Mouse (Mus musculus) right cerebral cortex, adult 18-20 months (tissue): ENCODE results near the gene Epas1.

Experiments
- DNase-seq: peaks from one replicate; pipeline ENCODE4 v3.0.0; 2022; ENCODE audit warnings: mixed read lengths

The Epas1 gene

DNA sequence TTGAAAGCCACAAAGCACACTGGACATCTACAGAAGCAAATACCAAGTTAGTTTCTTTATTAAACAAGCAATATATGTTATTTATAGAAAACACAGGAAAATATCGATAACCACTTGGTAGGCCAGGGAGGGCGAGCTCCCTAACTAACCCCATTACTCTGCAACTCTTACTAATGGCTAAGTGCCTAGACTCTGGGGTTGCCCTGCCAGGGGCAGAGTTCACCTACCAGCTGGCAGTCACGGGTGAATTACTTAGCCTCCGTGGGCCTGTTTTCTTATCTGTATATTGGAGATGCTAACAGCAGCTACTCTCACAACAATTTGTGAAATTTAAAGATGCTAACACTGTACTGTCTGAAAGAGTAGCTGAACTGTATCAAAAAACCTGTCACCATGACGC lies 42.3 kb downstream of the Epas1 start:
- no peak for DNase-seq

DNA sequence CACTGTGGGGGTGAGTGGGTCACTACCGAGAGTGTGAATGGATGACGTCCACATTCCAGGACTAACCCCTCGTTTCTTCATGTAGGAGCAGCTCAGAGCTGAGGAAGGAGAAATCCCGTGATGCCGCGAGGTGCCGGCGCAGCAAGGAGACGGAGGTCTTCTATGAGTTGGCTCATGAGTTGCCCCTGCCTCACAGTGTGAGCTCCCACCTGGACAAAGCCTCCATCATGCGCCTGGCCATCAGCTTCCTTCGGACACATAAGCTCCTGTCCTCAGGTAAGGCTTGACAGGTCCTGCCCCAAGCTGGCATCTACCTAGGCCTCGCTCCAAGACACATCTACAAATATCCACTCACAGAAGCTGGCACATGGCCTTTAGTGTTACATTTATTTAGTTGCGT lies 43.5 kb downstream of the Epas1 start:
- DNase-seq, result no peak

DNA sequence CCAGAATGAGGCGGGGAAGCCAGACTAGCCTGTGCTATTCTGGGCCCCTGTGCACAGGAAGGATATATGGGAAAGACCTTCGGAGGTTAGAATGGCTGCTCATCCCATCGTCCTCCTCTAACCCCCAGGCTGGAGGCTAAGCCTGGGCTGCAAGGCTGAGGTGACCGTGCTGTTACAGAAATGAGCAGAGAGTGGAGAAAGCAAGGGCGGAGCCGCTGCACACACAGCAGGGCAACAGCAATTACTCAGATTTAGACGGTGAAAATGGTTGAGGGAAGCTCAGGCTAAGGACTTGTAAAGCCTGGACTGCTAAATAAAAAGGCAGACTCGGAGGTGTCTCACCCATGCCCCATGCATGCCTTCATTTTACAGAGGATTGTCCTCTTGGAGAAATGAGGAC lies 45.0 kb downstream of the Epas1 start:
- DNase-seq, result no peak

DNA sequence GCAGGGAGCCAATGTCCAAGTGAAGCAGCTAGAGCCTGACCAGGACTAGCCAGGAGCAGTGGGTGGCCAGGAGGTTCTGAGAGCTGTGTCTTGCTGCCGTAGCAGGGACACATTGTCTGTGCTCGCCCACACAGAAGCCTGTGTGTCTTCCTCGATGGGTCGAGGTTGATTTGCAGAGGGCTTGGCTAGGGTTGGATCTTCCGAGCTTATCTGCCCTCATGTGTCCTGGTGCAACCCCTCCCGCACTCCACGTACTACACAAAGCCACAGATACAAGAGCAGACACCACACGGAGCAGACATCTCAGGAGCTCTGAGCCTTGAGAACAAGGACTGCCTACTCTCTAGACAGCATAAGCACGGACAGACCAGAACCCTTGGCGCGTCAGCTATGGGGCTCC lies 45.5 kb downstream of the Epas1 start:
- DNase-seq, result no peak

DNA sequence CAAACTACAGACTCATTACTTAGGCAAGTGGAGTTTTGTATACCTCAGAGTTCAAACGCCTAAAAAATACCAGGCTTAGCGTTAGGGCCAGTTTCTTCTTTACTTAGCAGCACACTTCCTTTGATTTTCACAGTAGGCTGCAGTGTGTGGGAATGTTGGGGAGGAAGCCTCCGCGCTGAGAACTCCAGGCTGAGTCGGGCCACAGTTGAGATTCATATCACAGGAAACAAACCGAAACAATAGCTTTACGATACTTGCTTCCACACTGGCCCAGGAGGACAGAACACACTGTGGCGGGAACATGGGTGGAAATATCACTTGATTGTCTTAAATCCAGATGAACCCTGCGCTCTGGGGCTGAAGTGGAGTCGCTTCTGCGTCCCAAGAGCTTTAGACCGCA lies 47.0 kb downstream of the Epas1 start:
- no peak for DNase-seq

DNA sequence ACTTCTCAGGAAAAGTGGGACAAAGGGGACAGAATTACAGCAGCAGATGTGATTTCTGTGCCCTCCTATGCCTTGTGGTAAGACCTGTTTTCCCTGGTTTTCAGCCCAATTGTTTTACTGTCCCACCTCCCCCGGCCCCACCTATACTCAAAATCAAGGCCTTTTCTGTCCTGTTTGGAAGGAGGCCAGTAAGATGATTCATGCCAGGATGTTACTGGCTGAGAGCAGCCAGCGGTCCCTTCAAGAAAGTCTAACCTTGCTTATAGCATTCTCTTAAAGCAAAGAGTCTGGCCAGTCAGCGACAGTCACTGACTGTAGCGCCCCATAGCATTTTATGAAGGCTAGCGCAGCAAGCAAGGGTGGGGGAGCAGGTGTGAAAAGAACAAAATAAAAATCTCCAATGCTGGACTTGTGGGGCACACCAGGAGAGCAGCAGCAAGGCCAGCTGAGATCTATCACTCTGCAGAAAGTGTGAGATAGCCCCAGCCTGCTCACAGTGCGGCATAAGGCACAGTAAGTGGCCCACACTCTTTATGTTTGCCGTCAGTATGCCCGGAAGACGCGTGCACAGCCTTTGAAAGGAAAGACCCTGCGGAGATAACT lies 47.8 kb downstream of the Epas1 start:
- no peak for DNase-seq

DNA sequence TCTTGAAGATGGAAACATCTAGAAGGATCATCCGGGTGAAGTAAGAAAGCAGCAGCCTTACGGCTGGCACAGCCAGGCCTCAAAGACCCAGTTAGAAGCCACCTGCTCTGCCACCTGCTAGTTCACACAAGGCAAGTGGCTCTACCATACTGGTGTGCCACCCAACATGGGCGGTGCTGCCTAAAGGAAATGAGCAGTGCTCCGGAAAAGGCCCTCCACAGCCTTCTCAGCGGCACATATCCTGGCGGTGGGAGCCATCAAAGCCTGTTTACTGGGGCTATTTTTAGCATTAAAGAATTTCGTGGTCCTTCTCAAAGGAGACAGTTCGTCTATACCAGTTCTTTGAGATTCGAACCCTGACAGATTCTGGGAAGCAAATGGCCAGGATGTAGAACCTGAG lies 48.4 kb downstream of the Epas1 start:
- DNase-seq, result no peak

DNA sequence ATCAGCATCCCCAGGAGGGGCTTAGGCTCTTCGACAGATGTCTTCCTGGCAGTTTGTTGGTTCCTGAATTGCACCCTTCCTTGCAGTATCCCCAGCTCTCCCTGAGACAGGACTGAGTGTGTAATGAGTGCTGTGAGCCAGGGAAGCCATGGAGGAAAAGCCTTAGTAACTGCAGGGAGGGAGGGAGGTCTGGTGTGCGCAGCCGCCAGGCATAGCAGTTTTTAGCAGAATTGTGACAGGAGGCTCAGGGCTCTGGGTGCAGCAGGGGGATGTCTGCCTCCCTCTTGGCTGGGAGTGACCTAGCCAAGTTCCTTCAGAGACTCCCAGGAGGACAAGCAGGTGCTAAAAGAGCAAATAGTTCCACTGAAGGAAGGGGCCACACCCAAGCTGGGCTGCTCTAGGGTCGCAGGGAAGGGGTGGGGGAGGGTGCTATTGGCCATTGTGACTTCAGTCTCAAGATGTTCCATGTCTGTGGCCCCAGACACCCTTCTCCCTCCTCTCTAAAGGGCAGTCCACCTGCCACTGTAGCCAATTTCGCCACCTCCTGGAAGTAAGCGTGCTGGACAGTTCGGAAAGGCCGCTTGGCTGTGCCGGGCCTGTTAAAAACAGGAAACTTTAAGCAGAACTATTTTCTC lies 49.0 kb downstream of the Epas1 start:
- no peak for DNase-seq

DNA sequence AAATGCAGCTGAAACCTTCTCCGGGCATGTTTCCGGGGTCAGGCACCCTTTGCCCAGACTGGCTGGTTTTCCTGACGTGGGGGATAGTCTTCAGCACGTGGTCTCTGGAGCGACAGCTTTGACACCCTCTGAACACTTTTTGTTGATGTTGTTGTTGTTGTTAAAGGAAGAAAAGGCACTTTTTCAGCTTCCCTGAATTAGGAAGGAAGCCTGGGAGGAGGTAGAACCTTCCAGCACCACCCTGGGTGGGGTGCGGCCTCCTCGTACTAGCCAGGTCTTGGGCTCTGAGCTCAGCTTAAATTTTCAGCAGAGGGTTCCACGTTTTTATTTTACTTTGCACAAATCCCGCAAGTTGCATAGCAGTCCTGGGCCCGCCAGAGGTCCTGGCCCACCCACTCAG lies 49.6 kb downstream of the Epas1 start:
- no peak for DNase-seq

DNA sequence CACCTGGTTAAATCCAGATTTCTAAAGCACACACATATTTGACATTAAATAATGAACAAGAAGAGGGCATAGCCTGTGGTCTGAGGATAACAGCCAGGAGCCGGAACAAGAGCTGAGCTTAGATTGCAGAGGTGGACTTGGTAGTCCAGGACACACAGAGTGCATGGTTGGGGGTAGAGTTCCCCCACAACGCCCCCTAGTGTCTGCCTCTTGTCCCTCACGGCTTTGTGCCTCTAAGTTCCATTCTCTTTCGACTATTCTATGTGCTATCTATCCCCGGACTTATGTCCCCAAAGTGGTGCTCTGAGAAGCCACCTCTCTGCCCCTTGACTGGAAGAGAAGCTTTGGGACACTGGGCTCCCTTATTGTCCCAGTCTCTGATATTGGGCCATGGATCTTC lies 50.2 kb downstream of the Epas1 start:
- no peak for DNase-seq

DNA sequence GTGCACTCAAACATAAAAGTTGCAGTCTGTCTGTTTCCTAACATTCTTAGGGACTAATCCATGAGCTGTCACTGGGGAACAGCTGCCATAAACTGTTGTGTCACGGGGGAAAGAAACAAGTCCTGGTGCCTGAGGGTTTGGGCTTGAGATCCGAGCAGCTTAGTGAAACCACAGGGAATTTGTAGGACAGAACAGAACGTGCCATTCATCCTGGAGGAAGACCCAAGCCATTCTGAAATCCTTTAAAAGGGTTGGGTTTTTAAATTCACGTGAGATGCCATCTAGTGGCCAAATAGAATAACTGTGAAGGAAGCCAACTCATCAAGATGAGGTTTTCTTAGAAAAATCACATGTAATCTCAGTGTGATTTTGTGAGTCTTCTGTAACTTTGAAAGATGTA lies 58.5 kb downstream of the Epas1 start:
- DNase-seq, result no peak

DNA sequence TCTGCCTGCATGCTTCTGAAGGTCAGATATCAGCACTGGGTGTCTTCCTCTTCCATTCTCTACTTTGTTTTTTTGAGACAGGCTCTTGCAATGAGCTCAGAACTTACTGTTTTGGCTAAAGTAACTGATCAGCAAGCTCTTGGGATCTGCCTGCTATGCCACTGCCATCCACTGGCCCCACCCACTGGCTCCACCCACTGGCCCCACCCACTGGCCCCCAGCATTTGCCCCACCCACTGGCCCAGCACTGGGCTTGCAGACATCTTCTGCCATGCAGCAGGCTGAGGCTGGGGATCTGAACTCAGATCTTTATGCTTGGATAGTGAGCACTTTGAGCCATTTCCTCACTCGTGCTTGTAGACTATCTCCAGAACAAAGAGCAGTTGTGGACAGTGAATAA lies 60.8 kb downstream of the Epas1 start:
- DNase-seq, result no peak

DNA sequence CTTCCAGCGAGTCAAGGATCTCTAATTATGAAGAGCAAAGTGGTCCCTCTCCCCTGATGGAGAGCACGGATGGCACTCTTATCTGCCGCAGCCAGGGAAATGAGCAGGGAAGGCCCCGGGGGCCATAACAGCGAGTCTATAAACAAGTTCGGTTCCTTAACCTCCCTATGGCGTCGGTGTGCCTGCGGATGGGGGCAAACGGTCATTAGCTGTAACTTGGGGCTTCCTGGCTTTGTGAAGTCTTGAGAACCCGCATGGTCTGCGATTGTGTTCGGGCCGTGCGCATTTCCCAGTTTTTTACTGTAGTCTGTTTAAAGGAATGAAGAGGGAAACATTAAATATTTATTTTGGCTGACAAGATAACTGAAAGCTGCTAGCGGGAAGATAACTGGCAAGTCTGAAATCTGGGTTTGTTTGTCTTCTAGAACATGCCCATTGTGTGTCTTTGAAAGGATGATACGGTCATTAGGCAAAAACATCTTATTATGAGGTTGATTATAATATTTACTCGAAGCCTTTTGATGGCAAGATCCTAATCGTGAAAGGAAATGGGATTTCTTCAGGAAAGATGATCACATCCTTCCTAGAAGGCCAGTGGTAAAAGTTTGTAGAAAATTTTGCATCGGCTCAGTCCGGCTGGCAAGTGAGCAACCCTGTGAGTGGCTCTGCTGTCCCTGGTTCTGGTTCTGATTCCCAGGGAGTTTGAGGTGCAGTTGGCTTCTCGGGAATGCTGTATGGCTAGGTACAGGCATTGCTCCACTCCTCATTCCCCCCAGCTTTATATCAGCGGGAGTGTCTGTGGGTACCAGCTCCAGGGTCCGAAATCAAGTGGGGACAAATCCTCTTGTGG lies 61.7 kb downstream of the Epas1 start:
- no peak for DNase-seq

DNA sequence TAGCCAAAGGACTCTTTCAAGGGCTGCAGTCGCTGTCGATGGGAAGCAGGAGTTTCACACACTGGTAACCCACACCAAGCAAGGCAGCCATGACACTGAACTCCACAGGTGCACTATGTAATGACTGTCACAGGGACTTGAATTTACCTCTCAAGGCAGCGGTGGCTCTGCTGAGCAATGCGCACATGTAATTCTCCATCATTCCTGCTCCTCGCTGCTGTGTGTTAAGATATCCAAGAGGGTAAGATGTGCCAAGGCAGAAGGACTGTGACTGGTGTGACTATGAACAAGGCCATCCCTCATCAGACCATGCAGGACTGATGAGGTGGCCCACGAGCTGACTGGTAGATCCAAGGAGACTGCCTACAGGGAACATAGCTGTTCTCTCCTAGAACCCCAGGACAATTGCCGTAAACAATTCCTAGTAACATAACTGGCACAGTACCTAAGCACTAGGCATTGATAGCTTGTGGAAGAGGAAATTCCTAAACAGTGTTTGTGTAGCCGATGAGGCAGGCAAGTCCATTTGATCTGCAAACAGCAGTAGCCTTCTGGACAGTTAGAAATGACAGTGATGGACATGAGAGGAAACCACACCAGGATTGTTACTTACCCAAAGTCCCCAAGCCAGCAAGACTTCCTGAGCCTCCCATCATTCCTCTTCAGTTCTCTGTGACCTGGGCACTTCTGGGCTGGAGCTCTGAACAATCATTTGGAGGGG lies 68.7 kb downstream of the Epas1 start:
- DNase-seq, result no peak

DNA sequence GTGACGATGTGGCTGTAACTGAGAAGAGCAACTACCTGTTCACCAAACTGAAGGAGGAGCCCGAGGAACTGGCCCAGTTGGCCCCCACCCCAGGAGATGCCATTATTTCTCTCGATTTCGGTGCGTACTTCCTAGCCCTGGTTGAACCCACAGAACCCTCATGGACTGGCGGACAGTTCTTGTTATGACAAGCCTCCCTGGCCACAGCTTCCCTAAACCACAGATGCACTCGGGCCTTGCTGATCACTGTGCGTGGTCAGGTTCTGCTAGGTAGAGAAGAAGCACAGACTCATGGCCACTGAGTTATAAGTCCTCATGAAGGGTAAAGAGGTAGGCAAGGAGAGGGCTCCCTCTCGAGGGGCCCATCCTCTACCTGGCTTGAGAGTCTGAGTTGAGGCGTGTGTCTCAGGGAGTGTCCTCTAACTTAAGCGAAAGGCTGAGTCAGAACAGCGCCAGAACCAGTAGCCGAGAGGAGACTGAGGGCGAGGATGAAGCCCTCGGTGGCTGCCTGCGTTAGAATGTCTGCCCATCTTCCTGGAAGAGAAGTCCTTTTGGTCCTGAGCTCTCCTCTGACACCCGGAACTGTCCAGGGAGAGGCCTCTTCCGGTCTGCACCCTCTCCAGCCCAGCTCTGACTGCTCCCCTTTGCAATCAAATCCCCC lies 71.1 kb downstream of the Epas1 start:
- no peak for DNase-seq

DNA sequence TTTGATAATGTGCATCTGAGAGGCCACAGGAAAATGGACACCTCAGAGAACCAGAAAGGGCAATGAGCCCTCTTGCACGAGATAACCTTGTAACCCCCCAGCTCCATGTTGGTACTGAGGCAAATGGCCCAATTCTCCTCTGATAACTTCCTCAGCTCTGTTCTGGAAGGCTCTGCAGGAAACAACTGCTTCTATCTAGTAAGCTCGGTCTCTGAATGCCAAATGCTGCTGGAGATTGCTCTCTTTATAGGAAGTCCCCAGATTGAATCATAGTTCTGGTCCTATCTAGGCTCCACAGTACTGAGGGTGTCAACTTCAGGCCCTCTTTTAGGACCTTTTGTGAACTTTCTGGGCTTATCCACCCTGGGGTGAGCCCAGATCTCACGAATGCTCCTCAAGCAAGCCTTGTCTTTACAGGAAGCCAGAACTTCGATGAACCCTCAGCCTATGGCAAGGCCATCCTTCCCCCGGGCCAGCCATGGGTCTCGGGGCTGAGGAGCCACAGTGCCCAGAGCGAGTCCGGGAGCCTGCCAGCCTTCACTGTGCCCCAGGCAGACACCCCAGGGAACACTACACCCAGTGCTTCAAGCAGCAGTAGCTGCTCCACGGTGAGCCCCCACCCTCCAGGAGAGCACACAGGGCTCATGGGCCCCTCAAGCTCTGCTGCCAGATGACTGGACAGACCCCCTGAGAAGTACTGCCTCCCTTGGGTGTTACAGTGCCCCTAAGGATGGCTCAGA lies 71.8 kb downstream of the Epas1 start:
- DNase-seq, result no peak

DNA sequence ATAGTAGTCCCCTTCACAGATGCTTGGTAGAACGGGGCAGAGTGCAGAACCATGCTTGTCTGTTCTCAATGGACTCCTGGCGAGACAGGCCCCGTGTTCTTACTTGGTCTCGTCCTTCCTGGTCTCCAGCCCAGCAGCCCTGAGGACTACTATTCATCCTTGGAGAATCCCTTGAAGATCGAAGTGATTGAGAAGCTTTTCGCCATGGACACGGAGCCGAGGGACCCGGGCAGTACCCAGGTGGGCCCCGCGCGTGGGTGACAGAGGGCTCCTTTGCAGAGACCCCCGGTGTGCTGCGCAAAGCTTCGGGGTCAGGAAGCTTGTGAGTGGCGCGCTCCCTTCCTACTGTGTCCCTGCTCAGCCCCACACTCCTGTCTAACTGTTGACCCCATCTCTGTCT lies 72.9 kb downstream of the Epas1 start:
- no peak for DNase-seq

DNA sequence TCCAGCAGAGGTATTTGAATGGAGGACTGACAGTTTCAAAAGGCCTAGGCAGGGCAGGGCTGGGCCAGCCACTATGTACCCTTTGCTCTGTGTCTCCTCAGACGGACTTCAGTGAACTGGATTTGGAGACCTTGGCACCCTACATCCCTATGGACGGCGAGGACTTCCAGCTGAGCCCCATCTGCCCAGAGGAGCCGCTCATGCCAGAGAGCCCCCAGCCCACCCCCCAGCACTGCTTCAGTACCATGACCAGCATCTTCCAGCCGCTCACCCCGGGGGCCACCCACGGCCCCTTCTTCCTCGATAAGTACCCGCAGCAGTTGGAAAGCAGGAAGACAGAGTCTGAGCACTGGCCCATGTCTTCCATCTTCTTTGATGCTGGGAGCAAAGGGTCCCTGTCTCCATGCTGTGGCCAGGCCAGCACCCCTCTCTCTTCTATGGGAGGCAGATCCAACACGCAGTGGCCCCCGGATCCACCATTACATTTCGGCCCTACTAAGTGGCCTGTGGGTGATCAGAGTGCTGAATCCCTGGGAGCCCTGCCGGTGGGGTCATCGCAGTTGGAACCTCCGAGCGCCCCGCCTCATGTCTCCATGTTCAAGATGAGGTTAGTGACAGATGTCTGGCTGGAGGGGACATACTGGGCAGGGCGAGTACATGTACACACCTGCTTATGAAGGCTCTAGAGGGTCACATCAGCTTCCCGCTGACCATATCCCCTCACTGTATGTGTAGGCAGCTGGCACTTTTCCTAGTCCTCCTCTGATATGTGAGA lies 74.1 kb downstream of the Epas1 start:
- DNase-seq, result no peak

DNA sequence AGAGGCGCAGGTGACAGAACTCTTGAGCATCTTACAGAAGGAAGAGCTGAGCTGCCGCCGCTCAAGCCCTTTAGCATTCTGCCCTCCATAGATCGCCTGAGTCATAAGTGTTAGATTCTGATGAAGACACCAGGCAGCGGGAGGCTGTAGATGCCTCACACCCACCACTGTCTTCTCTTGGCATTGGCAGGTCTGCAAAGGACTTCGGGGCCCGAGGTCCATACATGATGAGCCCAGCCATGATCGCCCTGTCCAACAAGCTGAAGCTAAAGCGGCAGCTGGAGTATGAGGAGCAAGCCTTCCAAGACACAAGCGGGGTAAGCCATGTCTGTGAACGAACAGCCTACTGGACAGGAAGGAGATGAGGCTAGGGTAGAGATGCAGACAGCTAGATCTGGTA lies 75.0 kb downstream of the Epas1 start:
- no peak for DNase-seq

DNA sequence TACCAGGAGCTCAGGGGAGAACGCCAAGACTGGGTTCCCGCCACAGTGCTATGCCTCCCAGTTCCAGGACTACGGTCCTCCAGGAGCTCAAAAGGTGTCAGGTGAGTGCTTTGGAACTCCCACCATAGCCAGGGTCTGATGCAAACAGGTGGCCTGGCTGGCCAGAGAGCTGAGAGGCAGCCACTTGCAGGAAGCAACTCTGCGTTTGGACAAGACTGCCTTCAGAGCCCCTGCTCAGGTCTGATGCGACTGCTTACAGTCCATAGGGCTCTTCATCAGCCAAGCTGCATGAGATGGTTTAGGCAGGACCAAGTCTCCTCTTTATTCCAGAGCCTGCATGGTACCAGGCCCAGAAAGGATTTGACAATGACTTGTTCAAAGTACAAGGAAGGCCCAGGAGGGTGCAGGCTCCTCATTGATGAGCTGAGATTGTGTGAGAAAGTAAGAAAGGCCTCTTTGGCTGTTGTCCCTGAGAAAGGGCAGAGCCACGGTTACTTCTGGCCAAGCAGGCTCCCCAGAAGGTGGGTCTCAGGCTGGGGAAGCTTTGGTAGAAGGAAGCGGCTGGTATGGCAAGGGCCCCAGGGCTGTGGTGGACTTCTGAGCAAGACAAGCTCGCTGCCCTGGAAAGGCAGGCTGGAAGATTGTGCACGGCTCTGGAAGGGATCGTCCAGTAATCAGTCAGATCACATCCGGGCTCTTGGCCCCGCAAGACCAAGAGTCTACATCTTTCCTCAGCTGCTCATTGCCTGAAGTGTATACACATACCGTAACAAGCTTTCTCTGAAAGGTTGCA lies 76.1 kb downstream of the Epas1 start:
- DNase-seq, result no peak

DNA sequence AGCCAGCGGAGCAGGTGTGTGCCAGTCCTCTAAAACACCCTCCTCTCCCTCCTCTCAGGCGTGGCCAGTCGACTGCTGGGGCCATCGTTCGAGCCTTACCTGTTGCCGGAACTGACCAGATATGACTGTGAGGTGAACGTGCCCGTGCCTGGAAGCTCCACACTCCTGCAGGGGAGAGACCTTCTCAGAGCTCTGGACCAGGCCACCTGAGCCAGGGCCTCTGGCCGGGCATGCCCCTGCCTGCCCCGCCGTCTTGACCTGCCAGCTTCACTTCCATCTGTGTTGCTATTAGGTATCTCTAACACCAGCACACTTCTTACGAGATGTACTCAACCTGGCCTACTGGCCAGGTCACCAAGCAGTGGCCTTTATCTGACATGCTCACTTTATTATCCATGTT lies 77.4 kb downstream of the Epas1 start:
- DNase-seq, result no peak
